Mouse (Mus musculus): ENCODE measurements around the gene Nfia.

The Nfia gene

GRCm38 (mm10) chr4:98101153-98102096, 328.9 kb downstream of the Nfia start:
- no peak for DNase-seq (ENCODE audit: low read depth, low spot score)

GRCm38 (mm10) chr4:98102625-98103336, 330.2 kb downstream of the Nfia start:
- DNase-seq (ENCODE audit: low read depth, low spot score), result no peak

GRCm38 (mm10) chr4:98103337-98103666, 330.8 kb downstream of the Nfia start:
- no peak for DNase-seq (ENCODE audit: low read depth, low spot score)

- no peak for DNase-seq (ENCODE audit: low read depth, low spot score)
Observed at GRCm38 (mm10) chr4:98104161-98104560, 331.6 kb downstream of the Nfia start.

DNA sequence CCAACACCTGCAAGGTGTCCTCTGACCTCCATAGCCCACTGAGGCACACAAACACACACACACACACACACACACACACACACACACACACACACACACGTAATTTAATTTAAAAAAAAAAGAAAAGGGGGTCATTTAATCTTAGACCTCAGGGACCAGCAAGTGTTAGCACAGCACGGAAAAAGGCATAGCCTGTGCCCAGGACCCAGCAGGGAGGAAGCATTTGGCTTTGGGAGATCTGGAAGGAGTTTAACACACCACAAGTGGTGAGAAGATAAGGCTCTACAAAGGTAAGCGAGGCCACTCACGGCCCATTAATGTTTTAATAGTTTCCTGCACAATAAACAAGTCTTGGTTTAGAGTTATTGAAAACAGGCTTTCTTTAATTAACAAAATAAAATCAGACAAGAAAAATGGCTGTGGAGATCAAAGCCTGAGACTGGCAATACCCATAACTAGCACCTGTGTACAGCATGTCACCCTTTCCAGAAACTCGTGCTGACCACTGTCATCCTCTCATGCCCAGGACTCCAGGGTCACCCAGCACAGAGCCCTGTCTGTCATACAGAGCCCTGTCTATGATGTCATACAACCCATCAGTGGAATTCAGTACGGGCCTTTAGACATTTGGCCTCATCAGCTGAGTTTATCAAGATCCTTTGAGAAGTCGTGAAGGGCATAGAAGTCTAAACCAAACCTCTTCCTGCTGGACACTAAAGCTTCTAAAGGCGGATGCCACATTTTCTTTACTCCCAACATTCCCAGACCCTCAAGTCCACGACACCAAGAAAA, 332.6 kb downstream of the Nfia start:
- DNase-seq (ENCODE audit: low read depth, low spot score), result no peak

DNA sequence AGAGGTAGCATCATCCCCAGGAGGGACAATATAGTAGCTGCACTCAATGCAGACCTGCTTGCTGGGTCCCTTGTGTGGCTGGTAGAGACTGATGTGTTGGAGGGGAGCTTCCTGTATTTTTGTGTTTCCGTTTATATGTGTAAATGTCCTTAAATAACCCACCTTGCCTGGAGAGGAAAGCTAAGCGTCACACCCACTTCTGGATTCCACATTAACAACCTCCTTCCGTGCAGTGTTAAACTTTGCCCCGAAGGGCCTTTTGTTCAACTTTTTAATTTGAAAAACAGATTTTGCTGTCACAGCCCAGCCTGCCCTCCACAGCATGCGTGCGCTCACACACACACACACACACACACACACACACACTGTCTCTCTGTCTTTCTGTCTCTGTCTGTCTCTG, 333.4 kb downstream of the Nfia start:
- DNase-seq (ENCODE audit: low read depth, low spot score), result no peak

- no peak for DNase-seq (ENCODE audit: low read depth, low spot score)
Observed at GRCm38 (mm10) chr4:98106445-98107092, 334.0 kb downstream of the Nfia start.

DNA sequence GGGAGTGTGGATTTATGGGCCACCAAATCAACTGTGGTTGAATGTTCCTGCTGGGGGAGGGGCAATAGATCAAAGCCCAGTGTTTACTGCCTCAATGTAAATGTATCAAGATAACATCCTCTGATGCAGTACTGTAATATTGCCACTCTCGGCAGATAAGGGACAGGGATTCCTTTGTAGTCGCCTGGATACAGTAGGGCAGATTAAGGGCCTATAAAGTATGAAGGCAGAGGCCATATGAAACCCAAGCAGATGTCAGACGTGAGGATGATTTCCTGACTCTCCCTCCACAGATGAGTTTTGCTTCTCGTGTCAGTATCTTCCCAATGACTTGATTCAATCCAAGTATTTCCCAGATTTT, 334.5 kb downstream of the Nfia start:
- no peak for DNase-seq (ENCODE audit: low read depth, low spot score)

- DNase-seq (ENCODE audit: low read depth, low spot score), result no peak
Observed at GRCm38 (mm10) chr4:98107936-98108675, 335.6 kb downstream of the Nfia start.

DNA sequence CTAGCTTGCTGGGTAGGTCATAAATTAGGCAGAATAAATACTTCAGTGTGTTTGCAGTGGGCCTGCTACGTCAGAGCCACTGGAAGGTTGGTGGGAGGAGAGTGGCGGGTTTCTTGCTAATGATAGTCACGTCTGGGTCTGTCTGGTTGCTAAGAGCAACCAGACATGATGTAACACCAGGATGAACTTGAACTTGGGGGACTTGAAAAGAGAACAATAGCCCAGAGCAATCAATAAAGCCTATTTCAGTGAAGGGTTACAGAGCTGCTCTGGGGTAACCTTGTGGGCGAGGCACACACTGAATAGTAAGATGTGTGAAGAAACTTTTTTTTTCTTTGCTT, 336.1 kb downstream of the Nfia start:
- DNase-seq (ENCODE audit: low read depth, low spot score), result no peak

DNA sequence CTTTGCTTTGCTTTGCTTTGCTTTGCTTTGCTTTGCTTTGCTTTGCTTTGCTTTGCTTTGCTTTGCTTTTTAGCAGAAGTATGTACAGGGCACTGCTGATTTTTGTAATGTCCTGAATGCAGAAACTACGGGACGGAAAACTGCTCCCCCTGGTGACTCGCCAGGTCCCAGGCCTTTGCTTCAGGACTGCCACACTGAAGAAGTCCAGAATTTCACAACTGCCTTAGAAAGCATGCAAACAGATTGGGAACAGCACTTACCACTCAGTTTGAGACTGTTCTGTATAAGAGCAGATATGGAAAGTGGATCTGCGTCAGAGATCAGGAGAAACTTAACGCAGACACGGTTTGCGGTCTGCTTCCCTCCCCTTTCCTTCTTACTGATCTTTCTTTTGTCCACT, 336.5 kb downstream of the Nfia start:
- DNase-seq (ENCODE audit: low read depth, low spot score), result no peak

DNA sequence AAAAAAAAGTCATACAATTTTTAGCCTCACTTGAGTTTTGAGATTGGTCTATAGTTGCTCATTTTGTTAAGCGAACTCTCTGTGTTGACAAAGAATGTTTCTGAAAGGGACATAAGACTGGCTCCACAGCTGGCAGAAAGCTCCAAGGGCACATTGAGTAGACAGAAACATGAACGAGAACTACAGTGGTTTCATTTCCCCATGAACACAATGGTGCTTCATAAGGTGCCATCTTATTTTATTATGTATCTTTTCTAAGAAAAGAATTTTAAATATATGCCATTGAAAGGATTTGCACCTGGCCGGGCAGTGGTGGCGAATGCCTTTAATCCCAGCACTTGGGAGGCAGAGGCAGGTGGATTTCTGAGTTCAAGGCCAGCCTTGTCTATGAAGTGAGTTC, 337.4 kb downstream of the Nfia start:
- DNase-seq (ENCODE audit: low read depth, low spot score), result no peak

DNA sequence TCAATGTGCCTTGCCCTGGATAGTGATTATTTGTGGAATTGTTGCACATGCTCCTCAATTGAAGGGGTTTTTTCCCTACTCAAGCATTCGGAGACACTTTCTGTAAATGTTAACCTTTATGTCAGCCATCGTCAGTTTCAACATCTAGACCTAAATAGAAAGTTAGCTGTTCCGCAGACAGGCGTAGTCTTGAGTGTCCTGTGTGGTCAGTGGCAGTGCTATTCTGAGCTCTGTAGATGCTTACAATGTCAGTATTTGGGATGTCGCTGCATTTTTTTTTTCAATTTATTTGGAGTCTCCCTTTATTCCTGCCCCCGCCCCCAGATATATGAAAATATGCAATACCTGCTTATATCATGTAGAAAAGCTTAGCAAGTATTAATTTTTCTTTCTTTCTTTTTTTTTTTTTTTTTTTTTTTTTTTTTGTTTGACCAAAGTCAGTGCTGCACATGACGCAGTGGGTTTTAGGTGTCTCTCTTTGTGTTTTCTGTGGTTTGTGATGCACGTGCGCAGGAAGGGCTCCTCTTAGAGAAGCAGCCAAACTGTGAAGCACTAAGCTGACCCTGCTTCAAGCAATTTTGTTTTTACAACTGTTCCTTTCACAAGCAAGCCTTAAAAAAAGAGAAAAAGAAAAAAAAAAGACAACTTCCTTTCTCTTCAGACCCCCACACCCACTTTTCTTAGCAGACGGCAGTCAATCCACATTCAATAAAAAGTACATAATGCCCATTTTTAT, 340.9 kb downstream of the Nfia start:
- no peak for DNase-seq (ENCODE audit: low read depth, low spot score)

DNA sequence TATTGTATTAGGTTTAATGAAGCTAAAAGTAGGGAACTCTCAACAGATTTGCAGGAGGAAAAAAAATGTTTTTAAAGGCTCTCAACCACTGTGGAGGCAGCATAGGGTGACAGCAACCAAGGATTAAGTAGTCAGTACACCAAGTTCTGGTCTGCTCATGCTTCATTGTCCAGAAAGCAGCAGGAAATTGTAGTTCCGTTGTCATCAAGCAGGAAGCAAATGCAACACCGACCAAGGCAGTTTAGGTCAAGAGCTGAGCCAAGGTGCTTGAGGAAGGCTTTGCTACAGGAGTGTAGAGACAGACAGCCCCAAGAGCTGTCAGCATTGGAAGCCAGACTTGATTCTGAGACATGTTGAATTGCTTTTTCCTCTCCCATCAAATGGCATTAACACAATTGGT, 342.4 kb downstream of the Nfia start:
- no peak for DNase-seq (ENCODE audit: low read depth, low spot score)

GRCm38 (mm10) chr4:98115401-98115800, 342.9 kb downstream of the Nfia start:
- no peak for DNase-seq (ENCODE audit: low read depth, low spot score)

DNA sequence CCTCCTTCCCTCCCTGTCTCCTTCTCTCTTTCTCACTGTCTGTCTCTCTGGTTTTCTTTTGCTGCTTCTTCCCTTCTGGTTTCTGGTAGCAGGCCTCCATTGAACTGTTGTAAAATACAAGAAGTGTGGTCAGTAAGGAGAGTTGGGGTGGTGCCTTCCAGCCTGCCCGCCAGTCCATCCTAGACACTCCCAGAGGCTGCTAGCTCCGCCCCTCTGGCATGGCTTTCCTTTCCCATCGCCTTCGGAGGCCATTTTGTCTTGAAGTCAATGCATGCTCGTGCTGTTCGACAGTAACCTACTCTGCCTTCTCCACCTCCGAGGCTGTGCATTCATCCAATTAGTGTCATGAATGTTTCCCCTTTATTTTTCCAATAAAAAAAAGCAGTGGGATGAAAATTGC, 343.5 kb downstream of the Nfia start:
- no peak for DNase-seq (ENCODE audit: low read depth, low spot score)

DNA sequence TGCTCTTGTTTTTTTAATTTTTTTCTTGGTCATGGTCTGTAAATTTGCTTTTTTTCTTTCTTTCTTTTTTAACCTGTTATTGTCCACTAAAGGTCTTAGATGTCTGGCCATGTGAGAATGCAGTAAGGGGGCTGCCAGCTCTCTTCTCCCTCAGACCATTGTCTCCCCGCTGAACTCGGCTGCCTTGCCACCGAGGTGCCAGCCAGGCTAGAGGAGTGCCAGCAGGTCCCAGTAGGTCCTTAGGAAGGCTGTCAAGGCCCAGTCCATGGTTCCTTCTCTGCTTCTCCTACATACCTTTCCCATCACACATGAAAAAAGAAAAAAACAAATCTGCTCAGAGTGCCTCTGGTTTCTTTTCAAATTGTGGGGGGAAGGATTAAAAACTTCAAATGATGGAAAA, 345.6 kb downstream of the Nfia start:
- no peak for DNase-seq (ENCODE audit: low read depth, low spot score)

GRCm38 (mm10) chr4:98118761-98119675, 346.5 kb downstream of the Nfia start:
- DNase-seq (ENCODE audit: low read depth, low spot score), result no peak

DNA sequence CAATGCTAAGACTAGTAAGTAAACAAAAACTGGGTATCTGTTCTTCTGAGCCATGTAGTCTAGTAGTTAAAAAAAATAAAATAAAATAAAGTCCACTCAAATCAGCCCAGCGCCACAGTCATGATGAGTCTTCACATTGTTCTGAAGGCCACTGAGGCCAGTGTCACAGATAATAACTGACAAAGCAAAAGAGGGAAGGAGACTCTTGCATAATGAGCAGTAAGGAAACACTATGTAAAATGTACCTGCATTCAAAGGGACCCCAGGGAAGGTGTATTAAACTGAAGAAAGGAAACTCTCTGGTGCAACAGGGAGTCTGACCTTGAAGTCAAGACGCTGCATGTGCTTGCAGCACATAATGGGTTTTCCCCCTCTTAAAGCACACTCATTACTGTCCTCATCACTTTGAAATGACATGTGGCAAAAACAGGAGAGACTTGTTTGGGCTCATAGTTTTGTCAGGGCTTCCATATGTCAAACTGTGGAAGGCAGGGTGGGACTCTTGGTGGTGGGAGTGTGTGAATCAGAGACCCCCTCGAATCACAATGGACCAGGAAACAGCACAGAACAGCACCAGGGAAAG, 347.5 kb downstream of the Nfia start:
- no peak for DNase-seq (ENCODE audit: low read depth, low spot score)

Data from retina, postnatal 7 days (tissue).